Mouse (Mus musculus) liver, adult 2 months (tissue): Measurements from ENCODE around the gene Lgsn. TPM values are rescaled to one million over a fixed set of nuclear protein-coding genes. Genes with fewer than 3 reads are reported as not detected.
A peak's percentile ranks its signal among the peaks of the same experiment; 100 is the strongest.

Source experiments
- DNase-seq: peaks from one replicate; pipeline ENCODE4 v3.0.0-alpha.2; 2011; ENCODE audit warnings: low read depth, low spot score; ENCODE audit errors: extremely low read depth
- H3K27ac ChIP-seq: fragments of 200-500 bp; replicated peaks from 2 replicates; pipeline ENCODE4 v1.5.1; 2012; ENCODE audit warnings: low read depth, mild to moderate bottlenecking, control low read depth, inconsistent platforms, low read length; ENCODE audit not compliant: insufficient read depth
- H3K27me3 ChIP-seq: fragments of 200-500 bp; 2 replicates; pipeline ENCODE4 v1.6.1; 2012; ENCODE audit warnings: mild to moderate bottlenecking, moderate library complexity, low read length, inconsistent platforms; ENCODE audit not compliant: control insufficient read depth, insufficient read depth
- H3K36me3 ChIP-seq: fragments of 200-500 bp; 2 replicates; pipeline ENCODE4 v1.6.1; 2012; ENCODE audit warnings: low read length, inconsistent platforms; ENCODE audit not compliant: control insufficient read depth, insufficient read depth
- H3K4me1 ChIP-seq: fragments of 200-500 bp; 2 replicates; pipeline ENCODE4 v1.6.1; 2011; ENCODE audit warnings: low read length; ENCODE audit not compliant: control insufficient read depth, insufficient read depth
- H3K4me3 ChIP-seq: fragments of 200-500 bp; 2 replicates; pipeline ENCODE4 v1.5.1; 2011; ENCODE audit warnings: low read depth, mild to moderate bottlenecking, control low read depth, low read length, moderate library complexity; ENCODE audit not compliant: insufficient read depth
- H3K79me2 ChIP-seq: fragments of 200-500 bp; 2 replicates; pipeline ENCODE4 v1.6.1; 2012; ENCODE audit warnings: inconsistent platforms, mild to moderate bottlenecking, low read length, moderate library complexity; ENCODE audit not compliant: control insufficient read depth, insufficient read depth
- H3K9ac ChIP-seq: fragments of 200-500 bp; 2 replicates; pipeline ENCODE4 v1.6.1; 2012; ENCODE audit warnings: low read depth, mild to moderate bottlenecking, control low read depth, inconsistent platforms, low read length
- CTCF ChIP-seq: fragments of 200-500 bp; IDR thresholded peaks from 2 replicates; pipeline ENCODE4 v1.5.1; 2011; ENCODE audit warnings: low read depth, low read length, control low read depth
- POLR2A ChIP-seq: fragments of 200-500 bp; IDR thresholded peaks from 2 replicates; pipeline ENCODE4 v1.6.1; 2011; ENCODE audit warnings: low read length, control low read depth; ENCODE audit not compliant: insufficient read depth; ENCODE audit errors: extremely low read depth
- WGBS: fragments of 180-500 bp; shearing (Covaris S2); methylation state at CpG from one replicate; pipeline ENCODE4 v1.1.7; 2018; 5-methylcytosine and 5-hydroxymethylcytosine counted together
- polyA plus RNA-seq: library from polyadenylated mRNA; depleted of rRNA; stranded (reverse); fragments of >200 nt; gene quantifications from 2 replicates; pipeline ENCODE4 v1.2.3, GENCODE M21; 2012
- total RNA-seq: library from RNA; depleted of rRNA; stranded (reverse); fragments of >200 nt; gene quantifications from 2 replicates; pipeline ENCODE4 v1.2.3, GENCODE M21; 2014

Gene Lgsn
- total and polyA plus RNA-seq, 2 experiments, result not detected

DNA sequence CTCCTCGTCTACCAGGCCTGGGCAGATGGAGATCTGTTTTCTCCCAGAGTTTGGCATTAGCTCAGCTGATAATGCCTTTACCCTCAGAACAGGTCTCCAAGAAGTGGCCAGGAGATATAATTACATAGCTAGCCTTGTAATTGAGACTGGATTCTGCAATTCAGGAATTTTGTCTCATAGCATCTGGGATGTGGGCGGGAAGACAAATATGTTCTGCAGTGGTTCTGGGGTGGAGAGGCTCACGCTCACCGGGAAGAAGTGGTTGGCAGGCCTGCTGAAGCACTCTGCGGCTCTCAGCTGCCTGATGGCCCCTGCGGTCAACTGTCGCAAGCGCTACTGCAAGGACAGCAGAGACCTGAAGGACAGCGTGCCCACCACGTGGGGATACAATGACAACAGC lies 27.6 kb downstream of the Lgsn start:
- 86% methylated on average over 10 of the region's 10 CpGs for WGBS

DNA sequence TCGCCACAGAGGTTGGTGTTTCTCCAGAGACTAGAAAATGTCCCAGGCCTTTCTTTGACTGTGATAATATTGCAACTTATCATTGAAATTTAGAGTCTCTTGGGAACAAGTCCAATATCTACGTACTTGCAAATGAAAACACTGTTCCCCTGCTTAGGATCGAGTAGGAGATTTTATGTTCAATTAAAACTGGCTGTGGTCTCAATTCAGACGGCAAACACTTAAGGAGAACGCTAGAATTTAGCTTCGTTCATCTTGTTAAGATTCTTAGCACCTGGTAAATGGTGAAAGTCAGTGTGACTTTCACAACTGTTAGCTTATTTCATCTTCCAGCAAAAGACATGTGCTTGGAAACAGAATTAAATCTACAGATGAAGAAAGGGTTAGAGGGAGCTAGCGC lies 29.1 kb downstream of the Lgsn start:
- no peaks in the 10 kb centered on the region for H3K27me3 ChIP-seq
- TF ChIP-seq CTCF (no peak), POLR2A (no peak)
- no peaks in the 10 kb centered on the region for H3K36me3 ChIP-seq
- no peak overlapping the region for H3K27ac ChIP-seq
- DNase-seq, result no peak
- H3K9ac ChIP-seq, result no peak overlapping the region
- WGBS, result 79% methylated on average over 7 of the region's 7 CpGs
- no peaks in the 10 kb centered on the region for H3K79me2 ChIP-seq
- no peaks in the 10 kb centered on the region for H3K4me1 ChIP-seq
- no peak overlapping the region for H3K4me3 ChIP-seq

More for the DNA sequence above, 27.6 kb downstream of the Lgsn start:
- Histone ChIP-seq H3K79me2 (no peaks in the 10 kb centered on the region), H3K36me3 (no peaks in the 10 kb centered on the region), H3K4me3 (no peak overlapping the region), H3K9ac (no peak overlapping the region), H3K27me3 (no peaks in the 10 kb centered on the region), H3K27ac (no peak overlapping the region), H3K4me1 (no peaks in the 10 kb centered on the region)
- TF ChIP-seq POLR2A (no peak), CTCF (no peak)
- DNase-seq, result no peak

GRCm38 (mm10) chr1:31205770-31206169 lies 29.6 kb downstream of the Lgsn start:
- no peaks in the 10 kb centered on the region for H3K79me2 ChIP-seq
- no peak overlapping the region for H3K4me3 ChIP-seq
- DNase-seq, result no peak
- TF ChIP-seq CTCF, result no peak
- no peak for TF ChIP-seq POLR2A
- no peaks in the 10 kb centered on the region for H3K36me3 ChIP-seq
- no peak overlapping the region for H3K27ac ChIP-seq
- WGBS, result 73% methylated on average over 3 of the region's 3 CpGs
- H3K27me3 ChIP-seq, result no peaks in the 10 kb centered on the region
- no peak overlapping the region for H3K9ac ChIP-seq
- H3K4me1 ChIP-seq, result no peaks in the 10 kb centered on the region

DNA sequence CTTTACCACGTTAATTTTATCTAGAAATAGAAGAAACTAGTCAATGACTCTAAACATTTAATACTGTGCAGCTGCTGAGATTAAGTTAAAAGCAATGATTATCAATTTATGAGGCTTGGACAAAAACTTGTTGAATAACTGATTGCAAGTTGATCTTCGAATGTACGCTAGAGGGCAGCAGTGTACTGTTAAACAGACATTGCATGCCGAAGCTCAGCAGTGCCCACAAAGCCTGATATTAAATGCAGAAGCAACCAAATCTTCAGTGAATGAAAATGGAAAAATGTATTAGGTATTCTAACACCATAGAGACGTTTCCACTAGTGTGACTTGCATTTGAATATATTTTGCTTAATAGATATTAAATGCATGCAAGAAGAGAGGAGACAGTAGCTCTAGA lies 33.9 kb downstream of the Lgsn start:
- H3K9ac ChIP-seq, result no peak overlapping the region
- no peak for TF ChIP-seq POLR2A
- TF ChIP-seq CTCF, result peak; percentile 38
- 0% methylated on average over 5 of the region's 5 CpGs for WGBS
- H3K27ac ChIP-seq, result no peak overlapping the region
- no peaks in the 10 kb centered on the region for H3K4me1 ChIP-seq
- no peaks in the 10 kb centered on the region for H3K27me3 ChIP-seq
- no peaks in the 10 kb centered on the region for H3K79me2 ChIP-seq
- no peaks in the 10 kb centered on the region for H3K36me3 ChIP-seq
- peak; percentile 60 for DNase-seq
- no peak overlapping the region for H3K4me3 ChIP-seq

- Histone ChIP-seq H3K4me3 (no peak overlapping the region), H3K9ac (no peak overlapping the region), H3K4me1 (no peaks in the 10 kb centered on the region), H3K36me3 (no peaks in the 10 kb centered on the region), H3K27ac (no peak overlapping the region), H3K27me3 (no peaks in the 10 kb centered on the region), H3K79me2 (no peaks in the 10 kb centered on the region)
- WGBS, result 89% methylated on average over 1 of the region's 1 CpGs
- DNase-seq, result no peak
- no peak for TF ChIP-seq CTCF
- no peak for TF ChIP-seq POLR2A
Measured at GRCm38 (mm10) chr1:31214831-31215230, 38.6 kb downstream of the Lgsn start.

DNA sequence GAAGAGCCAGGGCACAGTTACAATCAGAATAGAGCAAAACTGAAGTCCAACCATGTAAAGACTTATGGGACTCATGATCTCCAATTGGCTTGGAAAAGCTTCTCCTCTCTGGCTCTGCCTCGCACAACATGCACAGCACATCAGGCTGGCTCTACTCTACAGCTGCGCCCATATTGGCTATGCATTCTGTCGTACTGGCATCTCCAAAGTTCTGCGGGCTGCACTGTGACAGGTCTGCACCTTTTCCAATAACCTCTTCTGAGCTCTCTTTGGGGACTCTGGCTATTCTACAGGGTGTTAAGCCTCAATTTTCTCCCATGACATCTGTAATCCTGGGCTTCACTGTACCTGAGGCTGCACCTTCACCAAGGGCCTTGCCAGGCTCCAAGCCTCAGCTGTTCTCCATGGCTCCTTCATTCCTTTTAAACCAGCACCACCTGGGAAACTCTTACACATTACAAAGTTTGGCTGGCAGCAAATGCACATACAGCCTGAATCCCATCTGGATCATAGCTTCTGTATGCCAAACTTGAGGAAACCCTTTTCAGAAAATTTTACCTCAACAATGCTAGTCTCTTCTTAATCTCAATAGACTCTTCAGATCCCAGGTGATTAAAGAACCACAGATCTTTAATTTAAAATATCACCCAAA lies 44.5 kb downstream of the Lgsn start:
- Histone ChIP-seq H3K9ac (no peak overlapping the region), H3K4me1 (no peaks in the 10 kb centered on the region), H3K79me2 (no peaks in the 10 kb centered on the region), H3K27me3 (no peaks in the 10 kb centered on the region), H3K27ac (no peak overlapping the region), H3K4me3 (no peak overlapping the region), H3K36me3 (no peaks in the 10 kb centered on the region)
- TF ChIP-seq POLR2A (no peak), CTCF (no peak)
- WGBS, result 87% methylated on average over 4 of the region's 4 CpGs
- DNase-seq, result no peak
